Mouse (Mus musculus): ENCODE measurements at regions not wholly inside any gene's neighbourhood (a gene's known extent, or its start where the extent isn't known, plus 50 kb on each side); places are given as distances from the start of the nearest gene placed in this dataset.

GRCm38 (mm10) chr6:108717681-108718080 is 57.3 kb downstream of the Bhlhe40 start:
- H3K79me2 ChIP-seq (ENCODE audit: control insufficient read depth, insufficient read depth): no peaks in the 10 kb centered on the region
- no peak overlapping the region for H3K4me3 ChIP-seq (ENCODE audit: insufficient read depth, poor library complexity, severe bottlenecking)
- H3K79me3 ChIP-seq (ENCODE audit: low read depth): no peaks in the 10 kb centered on the region
- H3K27me3 ChIP-seq (ENCODE audit: control insufficient read depth, insufficient read depth, insufficient read length): no peaks in the 10 kb centered on the region
- H3K36me3 ChIP-seq (ENCODE audit: control insufficient read depth, insufficient read depth): no peaks in the 10 kb centered on the region
- no peak for TF ChIP-seq MAX (IDR thresholded peaks at IDR 0.05)
- TF ChIP-seq FOSL1 (IDR thresholded peaks at IDR 0.05; ENCODE audit: insufficient read depth, low read length, poor library complexity, severe bottlenecking): no peak
- TF ChIP-seq MYOG (IDR thresholded peaks at IDR 0.05; ENCODE audit: control insufficient read depth, extremely low read depth, insufficient read length): no peak
- no peak for TF ChIP-seq CEBPB (IDR thresholded peaks at IDR 0.05; ENCODE audit: low read depth)
- TF ChIP-seq CTCF (IDR thresholded peaks at IDR 0.05; ENCODE audit: control insufficient read depth, insufficient read depth, insufficient read length): no peak
- no peak for TF ChIP-seq MYOD1 (IDR thresholded peaks at IDR 0.05; ENCODE audit: control insufficient read depth, insufficient read length, low read depth)
- H3ac ChIP-seq (ENCODE audit: control insufficient read depth, insufficient read length, low read depth): no peak overlapping the region

GRCm38 (mm10) chr6:108718887-108719286 is 58.5 kb downstream of the Bhlhe40 start:
- no peaks in the 10 kb centered on the region for H3K27me3 ChIP-seq (ENCODE audit: control insufficient read depth, insufficient read depth, insufficient read length)
- H3ac ChIP-seq (ENCODE audit: control insufficient read depth, insufficient read length, low read depth): no peak overlapping the region
- H3K36me3 ChIP-seq (ENCODE audit: control insufficient read depth, insufficient read depth): no peaks in the 10 kb centered on the region
- H3K79me3 ChIP-seq (ENCODE audit: low read depth): no peaks in the 10 kb centered on the region
- no peak overlapping the region for H3K4me3 ChIP-seq (ENCODE audit: insufficient read depth, poor library complexity, severe bottlenecking)
- no peaks in the 10 kb centered on the region for H3K79me2 ChIP-seq (ENCODE audit: control insufficient read depth, insufficient read depth)
- TF ChIP-seq CEBPB (IDR thresholded peaks at IDR 0.05; ENCODE audit: low read depth) (no peak), MYOG (IDR thresholded peaks at IDR 0.05; ENCODE audit: control insufficient read depth, extremely low read depth, insufficient read length) (no peak), CTCF (IDR thresholded peaks at IDR 0.05; ENCODE audit: control insufficient read depth, insufficient read depth, insufficient read length) (no peak), FOSL1 (IDR thresholded peaks at IDR 0.05; ENCODE audit: insufficient read depth, low read length, poor library complexity, severe bottlenecking) (no peak), USF1 (IDR thresholded peaks at IDR 0.05; ENCODE audit: low read depth) (no peak), MAX (IDR thresholded peaks at IDR 0.05) (no peak), MYOD1 (IDR thresholded peaks at IDR 0.05; ENCODE audit: control insufficient read depth, insufficient read length, low read depth) (no peak)

DNA sequence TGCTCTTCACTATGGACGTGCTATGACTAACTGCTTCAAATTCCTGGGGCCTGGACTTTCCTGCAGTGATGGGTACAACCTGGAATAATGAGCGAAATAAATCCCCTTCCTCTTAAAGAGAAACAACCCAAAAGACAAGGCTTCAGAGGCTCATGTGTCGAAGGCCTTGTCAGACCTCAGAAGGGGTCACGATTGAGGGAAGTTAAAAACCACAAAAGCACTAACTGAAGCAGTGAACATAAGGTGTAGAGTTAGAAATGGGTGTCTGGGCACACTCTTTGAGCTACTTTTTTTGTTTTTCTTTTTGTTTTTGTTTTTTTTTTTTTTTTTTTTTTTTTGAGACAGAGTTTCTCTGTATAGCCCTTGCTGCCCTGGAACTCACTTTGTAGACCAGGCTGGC is 59.5 kb downstream of the Bhlhe40 start:
- Histone ChIP-seq H3K79me2 (ENCODE audit: control insufficient read depth, insufficient read depth) (no peaks in the 10 kb centered on the region), H3K27me3 (ENCODE audit: control insufficient read depth, insufficient read depth, insufficient read length) (no peaks in the 10 kb centered on the region), H3ac (ENCODE audit: control insufficient read depth, insufficient read length, low read depth) (no peak overlapping the region), H3K36me3 (ENCODE audit: control insufficient read depth, insufficient read depth) (no peaks in the 10 kb centered on the region), H3K4me3 (ENCODE audit: insufficient read depth, poor library complexity, severe bottlenecking) (no peak overlapping the region), H3K79me3 (ENCODE audit: low read depth) (no peaks in the 10 kb centered on the region)
- TF ChIP-seq FOSL1 (IDR thresholded peaks at IDR 0.05; ENCODE audit: insufficient read depth, low read length, poor library complexity, severe bottlenecking): no peak
- no peak for TF ChIP-seq CEBPB (IDR thresholded peaks at IDR 0.05; ENCODE audit: low read depth)
- TF ChIP-seq USF1 (IDR thresholded peaks at IDR 0.05; ENCODE audit: low read depth): no peak
- no peak for TF ChIP-seq CTCF (IDR thresholded peaks at IDR 0.05; ENCODE audit: control insufficient read depth, insufficient read depth, insufficient read length)
- no peak for TF ChIP-seq MYOD1 (IDR thresholded peaks at IDR 0.05; ENCODE audit: control insufficient read depth, insufficient read length, low read depth)
- no peak for TF ChIP-seq MAX (IDR thresholded peaks at IDR 0.05)
- TF ChIP-seq MYOG (IDR thresholded peaks at IDR 0.05; ENCODE audit: control insufficient read depth, extremely low read depth, insufficient read length): no peak

GRCm38 (mm10) chr6:108720978-108721377 is 60.5 kb downstream of the Bhlhe40 start:
- TF ChIP-seq FOSL1 (IDR thresholded peaks at IDR 0.05; ENCODE audit: insufficient read depth, low read length, poor library complexity, severe bottlenecking): no peak
- no peak for TF ChIP-seq MYOD1 (IDR thresholded peaks at IDR 0.05; ENCODE audit: control insufficient read depth, insufficient read length, low read depth)
- TF ChIP-seq CEBPB (IDR thresholded peaks at IDR 0.05; ENCODE audit: low read depth): no peak
- TF ChIP-seq MAX (IDR thresholded peaks at IDR 0.05): no peak
- TF ChIP-seq USF1 (IDR thresholded peaks at IDR 0.05; ENCODE audit: low read depth): no peak
- no peak for TF ChIP-seq CTCF (IDR thresholded peaks at IDR 0.05; ENCODE audit: control insufficient read depth, insufficient read depth, insufficient read length)
- no peaks in the 10 kb centered on the region for H3K79me2 ChIP-seq (ENCODE audit: control insufficient read depth, insufficient read depth)
- H3ac ChIP-seq (ENCODE audit: control insufficient read depth, insufficient read length, low read depth): no peak overlapping the region
- no peaks in the 10 kb centered on the region for H3K36me3 ChIP-seq (ENCODE audit: control insufficient read depth, insufficient read depth)
- H3K4me3 ChIP-seq (ENCODE audit: insufficient read depth, poor library complexity, severe bottlenecking): no peak overlapping the region
- no peaks in the 10 kb centered on the region for H3K79me3 ChIP-seq (ENCODE audit: low read depth)
- H3K27me3 ChIP-seq (ENCODE audit: control insufficient read depth, insufficient read depth, insufficient read length): no peaks in the 10 kb centered on the region

DNA sequence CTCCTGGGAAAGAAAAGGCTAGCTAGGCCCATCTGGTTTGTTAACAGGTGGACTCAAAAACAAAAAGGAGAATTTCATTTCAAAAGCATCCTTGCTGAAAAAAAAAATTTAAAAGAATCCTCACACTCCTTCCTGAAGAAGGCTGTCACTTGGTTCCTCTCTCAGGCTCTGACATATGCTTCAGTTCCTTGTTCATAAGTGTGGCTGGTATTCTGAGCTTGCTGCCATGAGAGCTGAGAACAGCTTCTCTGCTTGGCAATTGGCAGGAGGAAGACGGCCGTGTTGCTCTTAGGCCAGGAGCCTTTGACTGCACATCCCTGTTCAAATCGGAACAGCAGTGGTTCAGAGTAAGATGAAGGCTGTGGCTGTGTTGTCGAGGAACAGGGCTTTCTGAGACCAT is 61.1 kb downstream of the Bhlhe40 start:
- TF ChIP-seq USF1 (IDR thresholded peaks at IDR 0.05; ENCODE audit: low read depth): no peak
- TF ChIP-seq MYOD1 (IDR thresholded peaks at IDR 0.05; ENCODE audit: control insufficient read depth, insufficient read length, low read depth): no peak
- no peak for TF ChIP-seq MAX (IDR thresholded peaks at IDR 0.05)
- no peak for TF ChIP-seq CTCF (IDR thresholded peaks at IDR 0.05; ENCODE audit: control insufficient read depth, insufficient read depth, insufficient read length)
- TF ChIP-seq FOSL1 (IDR thresholded peaks at IDR 0.05; ENCODE audit: insufficient read depth, low read length, poor library complexity, severe bottlenecking): no peak
- TF ChIP-seq MYOG (IDR thresholded peaks at IDR 0.05; ENCODE audit: control insufficient read depth, extremely low read depth, insufficient read length): no peak
- no peak for TF ChIP-seq CEBPB (IDR thresholded peaks at IDR 0.05; ENCODE audit: low read depth)

GRCm38 (mm10) chr6:108723236-108723635 is 59.7 kb upstream of the Arl8b start:
- Histone ChIP-seq H3K36me3 (ENCODE audit: control insufficient read depth, insufficient read depth) (no peaks in the 10 kb centered on the region), H3ac (ENCODE audit: control insufficient read depth, insufficient read length, low read depth) (no peak overlapping the region), H3K27me3 (ENCODE audit: control insufficient read depth, insufficient read depth, insufficient read length) (no peaks in the 10 kb centered on the region), H3K4me3 (ENCODE audit: insufficient read depth, poor library complexity, severe bottlenecking) (no peak overlapping the region), H3K79me3 (ENCODE audit: low read depth) (no peaks in the 10 kb centered on the region), H3K79me2 (ENCODE audit: control insufficient read depth, insufficient read depth) (no peaks in the 10 kb centered on the region)
- no peak for TF ChIP-seq USF1 (IDR thresholded peaks at IDR 0.05; ENCODE audit: low read depth)
- TF ChIP-seq CEBPB (IDR thresholded peaks at IDR 0.05; ENCODE audit: low read depth): peak; percentile 25

More for the DNA sequence above, 61.1 kb downstream of the Bhlhe40 start:
- no peaks in the 10 kb centered on the region for H3K27me3 ChIP-seq (ENCODE audit: control insufficient read depth, insufficient read depth, insufficient read length)
- H3K4me3 ChIP-seq (ENCODE audit: insufficient read depth, poor library complexity, severe bottlenecking): no peak overlapping the region
- no peaks in the 10 kb centered on the region for H3K79me2 ChIP-seq (ENCODE audit: control insufficient read depth, insufficient read depth)
- no peak overlapping the region for H3ac ChIP-seq (ENCODE audit: control insufficient read depth, insufficient read length, low read depth)
- H3K36me3 ChIP-seq (ENCODE audit: control insufficient read depth, insufficient read depth): no peaks in the 10 kb centered on the region
- no peaks in the 10 kb centered on the region for H3K79me3 ChIP-seq (ENCODE audit: low read depth)

Measured in C2C12 (cell line).